Mouse (Mus musculus) ovary, postnatal 36 days (tissue): ENCODE data around the gene Ampd1.

ENCODE experiments used
- DNase-seq: peaks from one replicate; pipeline ENCODE4 v3.0.0; 2022; ENCODE audit warnings: low spot score, mixed read lengths

Ampd1 gene

DNA sequence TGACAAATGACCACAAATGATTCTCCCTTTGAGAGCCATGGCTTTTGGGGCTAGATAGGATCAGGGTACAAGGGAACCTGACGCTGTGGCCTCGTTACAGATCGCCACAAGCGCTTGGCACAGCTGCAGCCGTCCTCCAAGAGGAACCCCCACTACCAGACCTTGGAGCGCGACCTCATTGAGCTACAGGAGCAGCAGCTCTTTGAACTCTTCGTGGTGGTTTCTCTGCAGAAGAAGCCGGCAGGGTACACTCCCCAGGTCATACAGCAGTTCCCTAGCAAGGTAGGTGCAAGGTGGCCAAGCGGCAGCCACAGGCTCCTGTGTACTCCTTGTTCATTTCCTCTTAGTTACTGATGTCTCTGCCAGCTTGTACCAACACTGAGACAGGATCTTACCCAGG is 75.1 kb downstream of the Ampd1 start:
- no peak for DNase-seq
